Mouse (Mus musculus): ENCODE results near the gene Snrpg. TPM values are rescaled to one million over a fixed set of nuclear protein-coding genes. Genes with fewer than 3 reads are reported as not detected.

Snrpg gene
- polyA plus RNA-seq, 1 experiment from 2014 or later = 649 TPM

GRCm38 (mm10) chr6:86396581-86397256, 25.6 kb downstream of the Snrpg start, which contains the start of gene Pcyox1:
Gene Pcyox1 (minus strand): TSS chr6:86397154.
- peak; percentile 85 for DNase-seq (ENCODE audit: low spot score)

DNA sequence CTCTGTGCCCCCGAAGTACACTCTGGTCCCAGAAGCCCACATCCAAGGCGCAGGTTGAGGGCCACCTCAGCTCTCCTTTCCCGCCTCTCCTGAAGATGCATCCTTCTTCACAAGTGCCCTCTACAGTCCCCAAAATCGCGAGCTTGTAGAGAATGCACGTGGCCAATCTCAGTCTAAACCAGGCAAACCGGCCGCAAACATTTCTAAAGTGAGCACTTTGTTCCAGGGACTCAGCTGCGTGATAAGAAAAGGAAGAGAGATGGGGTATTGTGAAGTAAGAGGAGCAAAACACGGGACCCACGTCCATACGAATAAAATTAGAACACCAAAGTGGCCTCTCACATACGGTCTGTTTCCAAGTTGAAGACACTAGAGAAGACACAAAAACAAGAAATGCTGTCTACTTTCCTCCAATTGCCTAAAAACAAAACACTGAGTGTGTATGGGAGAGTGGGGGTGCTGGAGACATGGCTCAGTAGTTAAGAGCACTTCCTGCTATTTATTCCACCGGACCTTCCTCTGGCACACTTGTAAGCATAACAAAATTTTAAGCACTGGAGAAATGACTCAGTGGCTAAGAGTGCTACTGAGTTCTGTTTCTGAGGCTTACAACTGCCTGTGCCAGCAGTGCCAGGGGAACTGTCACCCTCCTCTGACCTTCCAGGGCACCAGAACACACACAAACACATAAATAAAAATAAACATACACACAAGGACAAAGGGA, 26.3 kb downstream of the Snrpg start:
- DNase-seq (ENCODE audit: low spot score) = no peak

- DNase-seq (ENCODE audit: low spot score) = no peak
Observed at GRCm38 (mm10) chr6:86398986-86399385, 27.9 kb downstream of the Snrpg start.

GRCm38 (mm10) chr6:86399995-86400394, 28.9 kb downstream of the Snrpg start:
- no peak for DNase-seq (ENCODE audit: low spot score)

- peak; percentile 86 for DNase-seq (ENCODE audit: low spot score)
Observed at GRCm38 (mm10) chr6:86400972-86401371, 29.9 kb downstream of the Snrpg start.

- no peak for DNase-seq (ENCODE audit: low spot score)
Observed at GRCm38 (mm10) chr6:86402681-86403607, 31.8 kb downstream of the Snrpg start.

DNA sequence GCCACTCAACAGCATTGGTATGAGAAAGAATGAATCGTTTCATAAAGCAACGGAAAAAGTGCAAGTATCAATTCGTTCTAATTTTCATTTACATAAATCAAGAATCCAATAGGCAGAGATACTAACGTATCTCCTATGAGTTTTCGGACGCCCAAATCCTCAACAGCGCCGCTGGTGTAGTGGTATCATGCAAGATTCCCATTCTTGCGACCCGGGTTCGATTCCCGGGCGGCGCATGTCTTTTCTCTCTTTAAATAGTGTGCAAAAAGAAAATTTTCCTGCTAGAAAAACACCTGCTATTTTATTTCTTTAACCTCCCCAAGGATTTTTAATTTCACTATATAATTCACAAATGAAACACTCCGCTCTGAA, 32.6 kb downstream of the Snrpg start:
- DNase-seq (ENCODE audit: low spot score) = no peak

DNA sequence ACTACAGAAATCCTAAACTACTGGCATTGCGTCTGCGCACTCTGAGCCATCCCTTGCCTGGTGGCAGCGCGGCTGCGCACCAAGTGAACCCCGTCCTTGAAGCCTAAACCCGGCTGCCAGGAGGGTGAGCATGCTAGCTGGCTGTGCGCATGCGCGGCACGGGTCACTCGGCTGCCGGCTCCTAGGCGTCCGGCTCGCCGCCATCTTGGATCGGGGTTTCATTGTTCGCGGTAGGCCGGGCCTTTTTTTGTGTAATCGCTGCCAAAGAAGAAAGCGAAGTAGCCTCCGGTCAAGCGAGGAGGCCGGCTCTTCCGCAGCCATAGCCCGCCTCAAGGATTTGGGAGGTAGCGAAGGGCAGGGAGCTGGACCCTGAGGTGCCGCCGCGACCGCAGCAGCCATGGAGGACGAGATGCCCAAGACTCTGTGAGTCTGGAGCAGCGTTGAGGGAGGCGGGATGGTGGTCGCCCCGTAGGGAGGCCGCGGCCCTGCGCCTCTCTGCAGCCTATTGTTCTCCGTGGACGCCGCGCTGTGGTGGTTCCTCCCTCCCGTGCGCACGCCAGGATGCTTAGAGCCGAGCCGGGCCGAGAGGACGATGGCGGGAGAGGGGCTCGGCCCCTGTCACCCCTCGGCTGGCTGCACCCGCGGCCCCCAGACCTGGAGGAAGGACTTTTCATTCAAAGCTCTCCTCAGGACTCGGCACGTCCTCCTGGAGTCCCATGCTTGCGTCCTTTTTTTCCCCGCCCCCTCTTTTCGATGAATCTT, 33.2 kb downstream of the Snrpg start, which contains the start of gene Tia1:
TSS of gene Tia1 (plus strand) at position 120 of the 762 bp plus-strand sequence.
- DNase-seq (ENCODE audit: low spot score) = peak; percentile 98

GRCm38 (mm10) chr6:86404996-86405395, 33.9 kb downstream of the Snrpg start:
- DNase-seq (ENCODE audit: low spot score) = peak; percentile 43

GRCm38 (mm10) chr6:86406306-86406705, 35.2 kb downstream of the Snrpg start:
- DNase-seq (ENCODE audit: low spot score) = no peak

DNA sequence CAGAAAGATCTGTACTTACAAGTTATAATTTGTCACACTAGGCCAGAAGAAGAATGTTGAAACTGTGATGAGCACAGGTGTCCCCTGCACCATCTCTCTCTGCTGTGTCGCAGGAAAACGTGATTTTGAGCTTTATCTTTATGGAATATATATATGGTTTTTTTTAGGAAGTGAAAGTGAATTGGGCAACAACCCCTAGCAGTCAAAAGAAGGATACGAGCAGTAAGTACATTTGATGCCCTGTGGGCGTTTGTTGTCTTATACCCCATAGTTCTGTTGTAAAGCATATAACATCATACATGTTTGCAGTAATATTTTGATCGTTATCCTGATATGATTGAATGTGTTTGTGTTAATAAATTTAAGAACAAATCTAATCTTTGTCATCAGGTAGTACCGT, 47.6 kb downstream of the Snrpg start:
- DNase-seq (ENCODE audit: low spot score) = no peak

DNA sequence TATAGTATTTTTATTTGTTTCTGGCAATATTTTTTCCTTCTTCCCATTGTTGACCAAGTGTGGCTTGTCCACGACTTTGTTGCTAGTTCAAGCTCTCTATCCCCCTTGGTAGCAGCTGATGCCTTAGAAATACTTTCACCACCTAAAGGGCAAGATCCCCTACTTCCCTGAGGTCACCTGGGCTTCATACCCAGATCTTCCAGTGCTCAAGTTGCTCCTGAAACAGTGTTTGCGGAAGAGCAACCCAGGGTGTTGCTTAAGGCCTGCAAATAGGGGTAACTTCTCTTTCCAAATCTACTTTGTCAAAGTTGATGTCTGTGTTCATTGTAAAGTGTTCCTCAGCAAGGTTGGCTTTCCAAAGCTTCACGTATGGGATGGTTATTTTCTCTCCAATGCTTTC, 48.1 kb downstream of the Snrpg start:
- DNase-seq (ENCODE audit: low spot score) = no peak

DNA sequence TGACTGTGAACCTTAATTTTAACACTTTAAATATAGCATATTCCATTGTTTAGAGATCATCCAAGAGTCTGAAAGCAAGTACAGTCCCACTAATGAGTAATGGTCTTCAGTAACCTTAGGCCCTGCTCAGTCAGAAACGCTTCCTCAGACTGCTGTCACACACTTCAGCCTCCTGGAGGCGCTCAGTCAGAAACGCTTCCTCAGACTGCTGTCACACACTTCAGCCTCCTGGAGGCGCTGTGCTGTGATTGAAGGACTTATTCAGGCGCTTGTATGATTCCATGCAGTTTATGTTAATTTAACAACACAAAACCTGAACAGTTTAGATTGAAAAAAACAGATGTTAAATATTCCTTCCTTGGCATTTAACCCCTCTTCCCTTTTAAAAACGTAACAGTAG, 49.4 kb downstream of the Snrpg start:
- DNase-seq (ENCODE audit: low spot score) = peak; percentile 54

DNA sequence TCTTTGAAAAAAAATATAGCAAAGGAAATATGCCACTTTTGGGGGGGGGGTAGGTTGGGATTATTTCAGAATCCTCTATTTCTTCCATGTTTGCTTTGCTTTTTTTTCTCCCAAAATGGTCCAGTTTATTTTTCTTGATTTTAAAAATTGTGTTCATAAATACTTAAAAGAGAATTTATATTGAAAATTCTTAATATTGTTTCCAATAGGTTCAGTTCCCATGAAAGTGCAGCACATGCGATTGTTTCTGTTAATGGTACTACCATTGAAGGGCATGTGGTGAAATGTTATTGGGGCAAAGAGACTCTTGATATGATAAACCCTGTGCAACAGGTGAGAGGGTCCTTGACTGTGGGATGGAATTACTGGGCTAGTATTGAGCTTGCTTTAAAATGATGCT, 55.3 kb downstream of the Snrpg start, which contains the start of gene Gm44790:
TSS of gene Gm44790 (plus strand) at position 301 of the 400 bp plus-strand sequence.
- no peak for DNase-seq (ENCODE audit: low spot score)

Other genes starting within 250 kb of the Snrpg start
- gene Tgfa, start 176.1 kb upstream of the Snrpg start, polyA plus RNA-seq (2015; fragmentation: Nextera tagmentation; extraction: Ambion mirVana) = 0.32 and 0.40 TPM in 2 replicates
- 77.1 and 83.0 TPM in 2 replicates for gene Fam136a, start 5.7 kb upstream of the Snrpg start, polyA plus RNA-seq (2015; fragmentation: Nextera tagmentation; extraction: Ambion mirVana)
- gene Pcyox1, start 25.9 kb downstream of the Snrpg start, polyA plus RNA-seq (2015; fragmentation: Nextera tagmentation; extraction: Ambion mirVana) = 28.8 and 32.8 TPM in 2 replicates
- 170 and 184 TPM in 2 replicates for gene Tia1, start 32.9 kb downstream of the Snrpg start, polyA plus RNA-seq (2015; fragmentation: Nextera tagmentation; extraction: Ambion mirVana)
- 0.25 and 0.31 TPM in 2 replicates for gene Gm44790, start 55.4 kb downstream of the Snrpg start, polyA plus RNA-seq (2015; fragmentation: Nextera tagmentation; extraction: Ambion mirVana)
- gene C87436, start 67.1 kb downstream of the Snrpg start, polyA plus RNA-seq (2015; fragmentation: Nextera tagmentation; extraction: Ambion mirVana) = 29.8 and 30.8 TPM in 2 replicates
- gene Pcbp1, start 155.0 kb downstream of the Snrpg start, polyA plus RNA-seq (2015; fragmentation: Nextera tagmentation; extraction: Ambion mirVana) = 466 and 487 TPM in 2 replicates

Measured in thymus, postnatal 0 days (tissue).